Mouse (Mus musculus) 3134 (cell line): ENCODE results near the gene Olfr1349.
"Not testable (repeated sequence)": the region's sequence is repeated elsewhere in the genome, so short reads cannot be mapped to it uniquely, and the experiment has no call there.

Experiments used
- DNase-seq: peaks from one replicate; pipeline ENCODE4 v3.0.0-alpha.2; 2011; ENCODE audit warnings: low spot score; ENCODE audit not compliant: insufficient read length; ENCODE audit errors: extremely low read depth

The Olfr1349 gene

DNA sequence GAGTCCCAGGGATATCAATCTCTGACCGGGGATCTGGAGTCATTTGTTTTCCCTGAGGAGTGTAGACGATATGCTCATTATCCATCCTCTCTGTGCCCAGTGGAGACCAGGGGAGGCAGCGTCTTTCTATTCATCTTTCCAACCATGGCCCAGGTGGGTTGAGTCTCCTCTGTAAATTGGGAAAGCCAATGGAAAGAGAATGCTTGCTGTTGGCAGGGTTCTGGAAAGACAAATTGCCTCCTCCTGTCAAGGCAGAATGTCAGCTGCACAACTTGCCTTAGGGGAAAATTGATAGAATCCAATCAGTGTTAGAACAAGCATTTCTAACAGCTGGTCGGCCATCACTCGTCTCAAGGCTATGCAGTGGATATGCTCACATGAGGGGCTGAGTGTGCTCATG is at the start of gene Olfr1349:
Olfr1349 (minus strand) TSS at position 101 of the 400 bp plus-strand sequence.
- no peak for DNase-seq

DNA sequence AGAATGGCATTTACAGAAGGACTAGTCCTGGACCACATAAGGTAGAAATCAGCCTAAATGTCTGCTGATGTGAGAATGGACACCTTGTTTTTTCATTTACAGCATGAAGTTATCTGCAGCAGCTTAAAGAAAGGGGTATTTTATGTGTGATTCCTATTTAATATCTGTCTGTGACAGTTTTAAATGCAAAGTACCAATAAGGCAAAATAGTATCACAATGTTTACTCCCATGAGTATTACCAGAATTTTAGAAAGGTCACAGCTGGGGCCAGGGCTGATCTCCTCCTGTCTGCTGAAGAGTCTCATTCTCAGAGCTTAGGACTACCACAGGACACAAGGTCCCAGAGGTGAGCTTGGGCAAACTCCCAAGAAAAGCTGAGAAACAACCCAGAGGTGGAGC is 41.8 kb upstream of the Olfr1349 start, which contains the start of gene Olfr1350:
Olfr1350 (plus strand) TSS at position 301 of the 400 bp plus-strand sequence.
- no peak for DNase-seq

DNA sequence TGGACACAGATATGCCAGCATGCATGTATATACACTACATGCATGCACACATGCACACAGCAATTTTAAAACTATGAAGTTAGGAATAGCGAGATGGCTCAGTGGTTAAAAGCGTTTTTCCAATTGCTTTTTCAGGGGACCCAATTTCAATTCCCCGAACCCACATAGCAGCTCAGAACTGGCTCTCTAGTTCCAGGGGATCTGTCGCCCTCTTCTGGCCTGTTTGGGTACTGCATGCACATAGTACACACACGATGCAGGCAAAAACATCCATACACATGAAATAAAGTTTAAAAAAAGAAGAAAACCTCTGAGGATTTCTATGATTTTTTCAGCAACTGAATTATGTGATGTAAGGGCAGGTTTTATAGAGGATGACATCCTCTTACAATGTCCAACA is 3.4 kb upstream of the Olfr1349 start:
- DNase-seq: no peak

DNA sequence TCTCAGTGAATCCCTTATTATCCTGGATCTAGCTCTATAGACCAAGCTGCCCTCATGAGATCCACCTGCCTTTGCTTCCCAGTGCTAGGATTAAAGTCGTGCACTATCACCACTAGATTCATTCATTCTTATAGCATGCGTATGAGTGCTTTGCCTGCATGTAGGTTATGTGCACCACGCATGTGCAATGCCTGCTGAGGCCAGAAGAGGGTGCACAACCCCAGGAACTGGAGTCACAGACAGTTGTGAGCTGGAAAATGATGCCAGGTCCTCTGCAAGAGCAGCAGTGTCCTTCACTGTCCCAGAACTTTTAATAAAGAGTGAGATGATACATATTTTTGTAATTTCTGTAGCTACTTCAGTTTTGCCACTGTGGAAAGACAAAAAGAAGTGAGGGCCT is 2.3 kb upstream of the Olfr1349 start:
- DNase-seq: no peak

DNA sequence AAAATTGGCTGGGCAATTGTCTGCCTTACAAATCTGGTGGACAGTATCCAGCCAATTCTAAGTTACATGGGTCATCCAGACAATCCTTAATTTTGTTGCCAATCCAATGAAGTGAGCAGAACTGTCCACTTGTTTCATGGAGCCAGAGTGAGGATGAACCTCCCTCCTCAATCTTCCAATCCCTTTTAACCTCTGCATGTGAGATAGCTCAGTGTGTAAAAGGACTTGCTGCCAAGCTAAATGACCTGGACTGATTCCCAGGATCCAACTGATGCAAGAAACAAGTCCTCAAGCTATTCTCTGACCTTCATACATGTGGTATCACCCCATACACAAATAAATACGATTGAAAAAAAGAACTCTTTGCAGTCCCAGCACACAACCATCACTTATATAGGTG is 1.1 kb downstream of the Olfr1349 start:
- DNase-seq: no peak

DNA sequence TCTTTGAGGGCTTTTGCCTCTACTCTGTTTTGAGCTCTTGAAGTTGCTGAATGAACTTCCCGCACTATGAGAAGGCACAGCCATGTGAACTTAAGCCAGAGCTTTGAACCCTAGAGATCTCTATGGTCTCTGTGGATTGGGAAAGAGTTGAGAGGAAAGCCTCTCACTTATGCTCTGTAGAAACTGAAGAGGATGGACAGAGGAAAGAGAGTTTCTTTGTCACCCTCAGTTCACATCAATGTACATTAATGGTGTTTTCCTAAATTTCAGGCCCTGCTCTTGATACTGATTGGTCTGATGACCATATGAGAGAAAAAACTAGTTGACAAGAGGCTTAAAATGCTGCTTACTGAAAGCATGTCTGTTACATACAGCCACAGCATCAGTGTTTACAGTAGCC is 14.1 kb downstream of the Olfr1349 start, which contains the start of gene Olfr1348:
Olfr1348 (minus strand) TSS at position 101 of the 400 bp plus-strand sequence.
- no peak for DNase-seq

DNA sequence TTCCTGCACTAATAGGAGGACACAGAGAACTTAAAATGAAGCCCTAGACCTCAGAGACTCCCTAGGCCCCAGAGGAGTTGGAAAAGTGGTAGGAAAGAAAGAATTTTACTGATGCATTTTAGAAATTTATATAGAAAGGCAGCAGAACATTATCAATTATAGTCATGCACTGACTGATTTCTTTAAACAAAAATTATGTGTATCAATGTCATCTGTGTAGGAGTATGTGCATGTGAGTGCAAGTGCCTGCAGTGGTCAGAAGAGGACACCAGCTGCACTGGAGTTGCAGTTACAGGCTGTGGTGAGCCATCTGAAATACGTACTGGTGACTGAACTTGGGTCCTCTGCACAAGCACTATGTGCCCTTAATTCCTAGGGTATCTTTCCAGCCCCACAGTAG is 23.1 kb downstream of the Olfr1349 start, which contains the start of gene Olfr1347:
Olfr1347 (minus strand) TSS at position 101 of the 400 bp plus-strand sequence.
- DNase-seq: no peak

DNA sequence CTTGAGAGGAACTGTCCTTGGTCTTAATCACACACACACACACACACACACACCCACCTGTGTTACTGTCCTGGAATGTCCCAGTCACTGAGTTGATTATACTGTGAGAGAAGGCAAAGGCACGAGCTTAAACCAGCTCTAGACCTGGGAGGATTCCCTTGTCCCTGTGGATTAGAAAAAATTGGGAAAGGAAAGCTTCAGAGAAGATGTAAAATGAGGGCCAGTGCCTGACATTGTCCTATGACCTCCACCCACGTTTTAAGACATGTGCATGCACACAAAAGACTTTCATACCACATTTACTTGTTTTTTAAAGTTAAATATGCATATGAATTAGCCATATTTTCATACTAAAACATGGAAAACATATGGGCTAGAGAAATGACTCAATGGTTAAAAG is 35.9 kb downstream of the Olfr1349 start, which contains the start of gene Olfr5:
Olfr5 (minus strand) TSS at position 101 of the 400 bp plus-strand sequence.
- DNase-seq: no peak

DNA sequence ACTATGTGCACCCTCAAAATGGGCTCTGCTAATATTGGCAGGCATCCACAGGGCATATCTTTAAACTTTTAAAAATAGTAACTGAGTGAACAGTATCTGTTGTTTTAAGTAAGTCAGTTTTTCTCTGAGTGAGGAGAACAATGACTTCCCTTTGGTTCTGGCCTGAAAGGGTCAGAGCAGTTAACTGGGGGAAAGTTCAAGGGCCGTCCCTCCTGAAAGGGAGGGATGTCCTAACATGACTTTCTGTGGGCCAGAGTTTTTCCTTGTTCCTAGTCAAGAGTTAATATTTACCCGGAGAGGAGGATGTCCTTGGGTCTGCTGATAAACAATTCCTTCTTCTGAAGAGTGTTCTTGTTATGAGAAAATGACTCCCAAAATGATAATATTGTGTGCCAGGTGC is 45.1 kb downstream of the Olfr1349 start:
- DNase-seq: not testable (repeated sequence)

DNA sequence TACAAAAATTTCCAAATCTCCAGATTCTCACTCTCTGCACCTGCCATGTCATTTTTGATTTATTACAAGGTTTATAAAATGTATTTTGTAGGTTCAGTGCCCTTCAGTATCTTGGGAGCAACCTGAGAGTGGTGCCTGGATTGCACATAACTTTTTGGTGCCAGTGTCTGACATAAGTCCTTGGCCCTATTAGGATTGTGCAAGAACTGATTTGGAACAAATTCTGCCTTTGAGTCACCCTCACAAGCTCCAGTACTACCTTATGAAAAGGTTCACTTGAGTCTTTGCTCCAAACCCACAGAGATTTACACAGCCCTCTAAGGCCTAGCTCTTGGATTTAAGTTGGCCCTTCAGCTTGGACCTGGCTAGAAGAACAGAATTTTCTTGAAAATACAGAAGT is 55.8 kb downstream of the Olfr1349 start, which contains the start of gene Olfr1346:
Olfr1346 (plus strand) TSS at position 151 of the 400 bp plus-strand sequence.
- no peak for DNase-seq
